Mouse (Mus musculus): ENCODE results near the gene Serf1.

- TF ChIP-seq CTCF (IDR thresholded peaks at IDR 0.05; ENCODE audit: control insufficient read depth, insufficient read depth, insufficient read length) (no peak), MAX (IDR thresholded peaks at IDR 0.05) (no peak), MYOG (IDR thresholded peaks at IDR 0.05; ENCODE audit: control insufficient read depth, extremely low read depth, insufficient read length) (no peak), USF1 (IDR thresholded peaks at IDR 0.05; ENCODE audit: low read depth) (no peak)
Observed at GRCm38 (mm10) chr13:100156624-100157023, 48.8 kb downstream of the Serf1 start.
